Mouse (Mus musculus) limb, embryonic 14.5 days (tissue): Measurements from ENCODE around the gene H2-M10.2. TPM values are rescaled to one million over a fixed set of nuclear protein-coding genes. Genes with fewer than 3 reads are reported as not detected.

Experiments
- ATAC-seq: fragments of 200-750 bp; cut with Nextera tagmentation; 2 replicates; pipeline ENCODE4 v1.8.0; 2017; ENCODE audit warnings: low read depth, moderate number of reproducible peaks, moderate TSS enrichment; ENCODE audit not compliant: low FRiP score
- DNase-seq: peaks from one replicate; pipeline ENCODE4 v3.0.0-alpha.2; 2015; ENCODE audit warnings: low spot score
- H3K27ac ChIP-seq: fragments of 300-500 bp; sonication (generic); replicated peaks from 2 replicates; pipeline ENCODE4 v1.5.1; 2014; ENCODE audit warnings: low read depth, mild to moderate bottlenecking, low read length, moderate library complexity, mixed read lengths
- H3K27me3 ChIP-seq: fragments of 300-500 bp; sonication (generic); 2 replicates; pipeline ENCODE4 v1.6.1; 2014; ENCODE audit warnings: low read length, mixed read lengths; ENCODE audit not compliant: control insufficient read depth, insufficient read depth
- H3K36me3 ChIP-seq: fragments of 300-500 bp; sonication (generic); 2 replicates; pipeline ENCODE4 v1.6.1; 2014; ENCODE audit warnings: mild to moderate bottlenecking, low read length, moderate library complexity, mixed read lengths; ENCODE audit not compliant: control insufficient read depth, insufficient read depth
- H3K4me1 ChIP-seq: fragments of 300-500 bp; sonication (generic); 2 replicates; pipeline ENCODE4 v1.6.1; 2014; ENCODE audit warnings: antibody characterized with exemption, low read length, mixed read lengths; ENCODE audit not compliant: control insufficient read depth, insufficient read depth
- H3K4me2 ChIP-seq: fragments of 300-500 bp; sonication (generic); replicated peaks from 2 replicates; pipeline ENCODE4 v1.6.1; 2014; ENCODE audit warnings: low read depth, mild to moderate bottlenecking, low read length, moderate library complexity; ENCODE audit not compliant: severe bottlenecking
- H3K4me3 ChIP-seq: fragments of 300-500 bp; sonication (generic); replicated peaks from 2 replicates; pipeline ENCODE4 v1.5.1; 2014; ENCODE audit warnings: low read length
- H3K9ac ChIP-seq: fragments of 300-500 bp; sonication (generic); 2 replicates; pipeline ENCODE4 v1.6.1; 2014; ENCODE audit warnings: mild to moderate bottlenecking, low read depth, low read length, moderate library complexity; ENCODE audit not compliant: severe bottlenecking
- H3K9me3 ChIP-seq: fragments of 300-500 bp; sonication (generic); 2 replicates; pipeline ENCODE4 v1.6.1; 2016; ENCODE audit warnings: low read length; ENCODE audit not compliant: control insufficient read depth
- POLR2A ChIP-seq: fragments of 200-500 bp; IDR thresholded peaks from 2 replicates; pipeline ENCODE4 v1.8.0; 2012; ENCODE audit warnings: inconsistent platforms, mild to moderate bottlenecking, moderate library complexity, borderline replicate concordance; ENCODE audit not compliant: insufficient read depth, insufficient read length; ENCODE audit errors: extremely low read depth
- WGBS: fragments of 180-500 bp; shearing (Covaris S2); extraction: QIAGEN DNeasy Blood & Tissue Kit; methylation state at CpG from one replicate; pipeline ENCODE4 v1.1.7; 2014; 5-methylcytosine and 5-hydroxymethylcytosine counted together
- polyA plus RNA-seq, 2 experiments: library from polyadenylated mRNA; depleted of rRNA in 1 of 2; stranded (reverse) in 1 of 2; unstranded in 1 of 2; fragments of >200 nt; fragmentation: Nextera tagmentation in 1 of 2; extraction: Ambion mirVana in 1 of 2; gene quantifications; 2 replicates each; pipeline versions ENCODE4 v1.2.1 to v1.2.3; 2012 to 2014

The H2-M10.2 gene
- polyA plus RNA-seq, 2 experiments: not detected

- H3K27ac ChIP-seq: no peak overlapping the region
- H3K36me3 ChIP-seq: peaks cover 41% of the 10 kb centered on the region
- H3K27me3 ChIP-seq: no peaks in the 10 kb centered on the region
- H3K9me3 ChIP-seq: no peaks in the 10 kb centered on the region
- ATAC-seq: no peak
- peaks cover 20% of the 10 kb centered on the region for H3K4me1 ChIP-seq
- peak overlapping the region; percentile 97 for H3K9ac ChIP-seq
- peak overlapping the region; percentile 91 for H3K4me3 ChIP-seq
- no peak for DNase-seq
- TF ChIP-seq POLR2A: no peak
- WGBS: 79% methylated on average over 9 of the region's 9 CpGs
- H3K4me2 ChIP-seq: peak overlapping the region; percentile 50
Observed at GRCm38 (mm10) chr17:36272643-36273366, 13.5 kb downstream of the H2-M10.2 start.

- peak within 1 kb of the TSS; percentile 91 for H3K4me3 ChIP-seq
- ATAC-seq (peak; percentile 85), DNase-seq (peak; percentile 83)
- H3K27ac ChIP-seq: peak within 1 kb of the TSS; percentile 95
- H3K4me1 ChIP-seq: peaks cover 20% of the 10 kb centered on the region
- H3K9ac ChIP-seq: peak within 1 kb of the TSS; percentile 97
- under 1% methylated on average over 35 of the region's 43 CpGs for WGBS
- TF ChIP-seq POLR2A: no peak
- H3K9me3 ChIP-seq: no peaks in the 10 kb centered on the region
- no peaks in the 10 kb centered on the region for H3K27me3 ChIP-seq
- peaks cover 46% of the 10 kb centered on the region for H3K36me3 ChIP-seq
- peak within 1 kb of the TSS; percentile 50 for H3K4me2 ChIP-seq
Observed at GRCm38 (mm10) chr17:36271586-36272256, 14.6 kb downstream of the H2-M10.2 start, which contains the start of gene Trim39. Gene Trim39, minus strand, starts transcription at chr17:36272247.

DNA sequence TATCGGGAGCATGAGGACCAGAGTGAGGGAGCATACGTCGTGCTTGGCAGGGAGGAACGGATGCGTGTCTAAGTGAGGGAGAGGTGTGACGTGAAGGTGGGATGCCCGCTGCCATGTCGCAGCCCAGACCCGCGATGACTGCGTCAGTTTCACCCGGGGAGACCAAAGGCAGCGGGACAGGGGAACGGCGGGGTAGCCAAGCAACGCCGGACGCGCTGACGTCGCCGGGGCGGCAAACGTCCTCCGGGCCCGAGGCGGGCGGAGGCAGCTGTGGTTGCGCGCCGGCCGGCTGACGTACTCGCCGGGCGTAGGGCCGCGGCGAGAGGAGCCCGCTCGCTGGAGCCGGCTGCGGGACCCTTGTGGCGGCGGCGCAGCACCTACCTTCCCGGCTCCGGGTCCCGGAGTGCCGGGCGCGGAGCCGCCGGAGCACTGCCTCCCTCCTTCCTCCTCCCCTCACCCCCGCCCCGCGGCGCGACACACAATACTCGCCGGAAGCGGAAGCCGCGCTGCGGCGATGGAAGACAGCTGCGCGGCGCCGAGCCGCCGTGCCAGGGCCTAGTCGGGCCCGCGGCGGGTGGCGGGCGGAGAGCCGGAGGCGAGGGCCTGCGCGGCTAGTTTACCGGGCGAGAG, 15.2 kb downstream of the H2-M10.2 start:
- peak overlapping the region; percentile 97 for H3K9ac ChIP-seq
- peak overlapping the region; percentile 50 for H3K4me2 ChIP-seq
- TF ChIP-seq POLR2A: peak; percentile 79; the same call in 1 of the 2 replicates
- H3K9me3 ChIP-seq: no peaks in the 10 kb centered on the region
- H3K36me3 ChIP-seq: peaks cover 46% of the 10 kb centered on the region
- H3K27me3 ChIP-seq: no peaks in the 10 kb centered on the region
- H3K4me3 ChIP-seq: peak overlapping the region; percentile 91
- WGBS: under 1% methylated on average over 68 of the region's 84 CpGs
- H3K4me1 ChIP-seq: peaks cover 20% of the 10 kb centered on the region
- ATAC-seq: peak; percentile 92
- H3K27ac ChIP-seq: peak overlapping the region; percentile 95
- DNase-seq: peak; percentile 80

- Histone ChIP-seq H3K4me2 (no peak overlapping the region), H3K27ac (no peak overlapping the region), H3K9me3 (no peaks in the 10 kb centered on the region), H3K4me1 (peaks cover 6% of the 10 kb centered on the region; the same call in 1 of the 2 replicates), H3K4me3 (no peak overlapping the region), H3K9ac (no peak overlapping the region), H3K36me3 (peaks cover 75% of the 10 kb centered on the region), H3K27me3 (no peaks in the 10 kb centered on the region)
- ATAC-seq: no peak
- DNase-seq: no peak
- WGBS: 83% methylated on average over 5 of the region's 5 CpGs
- TF ChIP-seq POLR2A: no peak
Observed at GRCm38 (mm10) chr17:36265834-36266233, 20.5 kb downstream of the H2-M10.2 start.

DNA sequence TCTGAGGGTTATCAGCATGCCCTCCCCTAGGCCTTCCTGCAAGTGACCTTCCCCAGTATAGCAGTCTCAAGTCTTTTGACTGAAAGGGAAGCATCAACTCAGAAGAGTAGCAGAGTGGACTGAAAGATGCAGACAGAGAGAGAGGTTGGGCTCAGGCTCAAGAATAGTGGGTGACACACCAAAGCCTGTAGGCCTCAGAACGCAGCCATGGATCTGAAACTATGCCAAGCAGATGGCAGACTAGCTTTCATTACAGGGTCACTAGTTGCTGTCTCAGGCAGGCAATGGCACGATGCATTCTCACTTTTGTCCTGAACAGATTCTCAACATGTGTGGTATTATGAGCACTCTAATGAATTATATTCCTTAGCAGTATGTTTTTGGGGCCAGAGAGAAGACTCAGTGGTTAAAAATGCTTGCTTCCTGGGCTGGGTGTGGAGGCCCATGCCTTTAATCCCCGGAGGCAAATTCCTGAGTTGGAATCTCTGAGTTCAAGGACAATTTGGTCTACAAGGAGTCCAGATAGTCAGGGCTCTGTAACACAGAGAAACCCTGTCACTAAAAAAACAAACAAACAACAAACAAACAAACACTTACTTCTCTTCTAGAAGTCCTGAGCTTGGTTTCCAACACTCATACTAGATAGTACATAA, 21.9 kb downstream of the H2-M10.2 start:
- Histone ChIP-seq H3K4me3 (no peak overlapping the region), H3K27ac (no peak overlapping the region), H3K36me3 (peaks cover 88% of the 10 kb centered on the region), H3K4me1 (no peaks in the 10 kb centered on the region), H3K9ac (no peak overlapping the region), H3K4me2 (no peak overlapping the region), H3K9me3 (no peaks in the 10 kb centered on the region), H3K27me3 (no peaks in the 10 kb centered on the region)
- WGBS: 89% methylated on average over 3 of the region's 3 CpGs
- DNase-seq (no peak), ATAC-seq (no peak)
- no peak for TF ChIP-seq POLR2A
